ENCODE assay signal across 12 mouse cellular contexts in the genomic region with DNA sequence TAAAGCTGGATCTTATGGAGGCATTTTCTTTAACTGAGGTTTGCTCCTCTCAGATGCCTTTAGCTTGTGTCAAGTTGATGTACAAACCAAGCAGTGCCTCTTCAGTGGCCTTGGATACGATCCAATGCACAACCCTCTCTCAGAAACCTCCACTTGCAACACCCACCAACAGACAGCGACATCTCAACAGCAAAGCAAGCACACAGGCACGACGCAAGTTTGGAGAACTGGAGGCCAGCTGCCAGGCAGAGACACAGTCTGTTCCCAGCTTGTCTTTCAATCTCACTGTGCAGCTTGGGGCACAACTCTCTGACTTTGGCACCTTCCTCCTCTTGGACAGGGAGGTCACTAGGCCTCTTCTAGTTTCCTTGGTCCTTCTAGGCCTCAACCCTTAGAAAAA.
DNase-seq lines count a peak whose midpoint lies in the region; ATAC-seq lines count a peak whose summit lies in the region.
"Had no signal": no experiment of that assay in that cellular context is flagged by ENCODE, and none has a peak within 500 bp of the region (broad histone marks: within the 10 kb centered on the region; RNA-seq: fewer than 3 reads in every experiment).

No protein-coding gene starts in this region.

- no peak overlapping the region for H3K27ac ChIP-seq in forebrain, embryonic 14.5 days (ENCODE audit: low read depth, low read length)
- H3K27ac ChIP-seq: embryonic facial prominence, embryonic 15.5 days; neural tube, embryonic 12.5 days had no signal

- H3K4me3 ChIP-seq in forebrain, embryonic 14.5 days (ENCODE audit: low read depth, low read length) = no peak overlapping the region
- H3K4me3 ChIP-seq: embryonic facial prominence, embryonic 15.5 days; neural tube, embryonic 12.5 days had no signal

- DNase-seq in gastrocnemius, adult 18-20 months (ENCODE audit: low spot score) = peak; percentile 8
- no peak for DNase-seq in gastrocnemius, postnatal 25 days
- DNase-seq in right cerebral cortex, adult 2 months (ENCODE audit: low spot score in 2 of 2) = peak; percentile 18 to 32
- no peak for DNase-seq in right cerebral cortex, postnatal 36 days (ENCODE audit: low spot score in 2 of 2)
- peak; percentile 10 to 33 for DNase-seq in heart, postnatal 14 days
- no peak for DNase-seq in forebrain, embryonic 14.5 days (ENCODE audit: low spot score)
- DNase-seq: B cell, adult 2 months; cerebellum, adult 9-10 months had no signal

- 83% methylated on average over 4 of the region's 4 CpGs for WGBS in forebrain, embryonic 14.5 days

- intact Hi-C loops in heart, postnatal 14 days (cut with DNase I) = no loop called here

- no peak for ATAC-seq in forebrain, embryonic 14.5 days
- no peak for ATAC-seq in granulocyte monocyte progenitor cell, adult 5-6 weeks (replicated peaks; ENCODE audit: poor library complexity, severe bottlenecking)
- no peak for ATAC-seq in erythroblast, adult 5-6 weeks (replicated peaks; ENCODE audit: low FRiP score, poor library complexity, severe bottlenecking)

- no peaks in the 10 kb centered on the region for H3K36me3 ChIP-seq in forebrain, embryonic 14.5 days (ENCODE audit: control insufficient read depth, insufficient read depth, low read length)
- H3K36me3 ChIP-seq: embryonic facial prominence, embryonic 15.5 days; neural tube, embryonic 12.5 days had no signal

- no peak overlapping the region for H3K9ac ChIP-seq in forebrain, embryonic 14.5 days (ENCODE audit: low read length)
- H3K9ac ChIP-seq: embryonic facial prominence, embryonic 15.5 days; neural tube, embryonic 12.5 days had no signal

- no peaks in the 10 kb centered on the region for H3K27me3 ChIP-seq in forebrain, embryonic 14.5 days (replicated peaks; ENCODE audit: control insufficient read depth, insufficient read depth, low read length)
- H3K27me3 ChIP-seq: embryonic facial prominence, embryonic 15.5 days; neural tube, embryonic 12.5 days had no signal

- H3K4me2 ChIP-seq in forebrain, embryonic 14.5 days (ENCODE audit: low read length) = no peak overlapping the region
- H3K4me2 ChIP-seq: embryonic facial prominence, embryonic 15.5 days; neural tube, embryonic 12.5 days had no signal

- H3K4me1 ChIP-seq in forebrain, embryonic 14.5 days (ENCODE audit: control insufficient read depth, insufficient read depth, low read length) = no peaks in the 10 kb centered on the region
- H3K4me1 ChIP-seq: embryonic facial prominence, embryonic 15.5 days; neural tube, embryonic 12.5 days had no signal

- no peaks in the 10 kb centered on the region for H3K9me3 ChIP-seq in forebrain, embryonic 14.5 days (replicated peaks; ENCODE audit: control insufficient read depth, low read length)
- H3K9me3 ChIP-seq: embryonic facial prominence, embryonic 15.5 days; neural tube, embryonic 12.5 days had no signal

Comparison
In these comparisons a context has a peak if more than half of its experiments do, and no peak if none do; other contexts are left out.
1. DNase-seq: peak in gastrocnemius, adult 18-20 months (single experiment), right cerebral cortex, adult 2 months (2 of 2) and heart, postnatal 14 days (2 of 2); none in gastrocnemius, postnatal 25 days (single experiment), right cerebral cortex, postnatal 36 days (0 of 2) and forebrain, embryonic 14.5 days (single experiment).